Mouse (Mus musculus) adrenal gland, adult 2 months (tissue): ENCODE results near the gene Zfand6. TPM values are rescaled to one million over a fixed set of nuclear protein-coding genes. Genes with fewer than 3 reads are reported as not detected.

Experiments used
- DNase-seq: peaks from one replicate; pipeline ENCODE4 v3.0.0; 2021
- long read RNA-seq: library from polyadenylated mRNA; stranded (forward); transcript quantifications from one replicate; pipeline ENCODE4 v2.0.0, GENCODE M21; 2021
- polyA plus RNA-seq: library from polyadenylated mRNA; depleted of rRNA; stranded (reverse); fragments of >200 nt; gene quantifications from 2 replicates; pipeline ENCODE4 v1.2.3, GENCODE M21; 2012; rRNA removed
- total RNA-seq, 2 experiments: library from RNA; stranded (reverse); gene quantifications; 2 replicates each; pipeline ENCODE4 v1.2.3; 2021

The Zfand6 gene
- total RNA-seq (100 to 1,000 TPM; 125 to 137 TPM), polyA plus RNA-seq (34.8 and 35.8 TPM in 2 replicates)
- long read RNA-seq, transcript Zfand6-208 (7 exons, 2,955 nt), result major isoform, 75 of 111 reads
- long read RNA-seq, transcript Zfand6-202 (7 exons, 1,538 nt), result minor isoform, 10 of 111 reads
- long read RNA-seq, partial matches to known transcripts, result 1 of 111 reads
- long read RNA-seq, other reads (novel, unspliced or antisense), result 23 of 111 reads

- DNase-seq, result peak; percentile 99
These were observed at the start of gene Zfand6 for GRCm38 (mm10) chr7:84689251-84690100. Gene Zfand6 (minus strand): TSS chr7:84689959.

GRCm38 (mm10) chr7:84736803-84737202 is 47.0 kb upstream of the Zfand6 start:
- DNase-seq, result no peak

- DNase-seq, result no peak
These were observed 43.3 kb upstream of the Zfand6 start for GRCm38 (mm10) chr7:84733038-84733437.

- DNase-seq, result no peak
These were observed 42.3 kb upstream of the Zfand6 start for GRCm38 (mm10) chr7:84732052-84732451.

GRCm38 (mm10) chr7:84731076-84731475 is 41.3 kb upstream of the Zfand6 start:
- DNase-seq, result no peak

- no peak for DNase-seq
These were observed 33.2 kb upstream of the Zfand6 start for GRCm38 (mm10) chr7:84722804-84723459.

GRCm38 (mm10) chr7:84710287-84710958 is 20.7 kb upstream of the Zfand6 start:
- no peak for DNase-seq

- DNase-seq, result no peak
These were observed 17.1 kb upstream of the Zfand6 start for GRCm38 (mm10) chr7:84706877-84707276.

- DNase-seq, result no peak
These were observed 346 bp upstream of the Zfand6 start for GRCm38 (mm10) chr7:84690101-84690509.

- no peak for DNase-seq
These were observed 1.8 kb downstream of the Zfand6 start for GRCm38 (mm10) chr7:84687653-84688580.

- no peak for DNase-seq
These were observed 3.4 kb downstream of the Zfand6 start for GRCm38 (mm10) chr7:84686380-84686779.

GRCm38 (mm10) chr7:84684675-84685074 is 5.1 kb downstream of the Zfand6 start:
- no peak for DNase-seq

GRCm38 (mm10) chr7:84681558-84681957 is 8.2 kb downstream of the Zfand6 start:
- DNase-seq, result no peak

GRCm38 (mm10) chr7:84680931-84681330 is 8.8 kb downstream of the Zfand6 start:
- DNase-seq, result no peak

GRCm38 (mm10) chr7:84680092-84680491 is 9.7 kb downstream of the Zfand6 start:
- DNase-seq, result no peak

GRCm38 (mm10) chr7:84679264-84679663 is 10.5 kb downstream of the Zfand6 start:
- peak; percentile 83 for DNase-seq

- DNase-seq, result no peak
These were observed 16.7 kb downstream of the Zfand6 start for GRCm38 (mm10) chr7:84673103-84673502.

GRCm38 (mm10) chr7:84669554-84670152 is 20.1 kb downstream of the Zfand6 start:
- DNase-seq, result no peak

GRCm38 (mm10) chr7:84667946-84668345 is 21.8 kb downstream of the Zfand6 start:
- no peak for DNase-seq

- DNase-seq, result no peak
These were observed 37.0 kb downstream of the Zfand6 start for GRCm38 (mm10) chr7:84652740-84653139.

- DNase-seq, result no peak
These were observed 37.8 kb downstream of the Zfand6 start for GRCm38 (mm10) chr7:84651987-84652321.
